ENCODE assay signal across 11 mouse cellular contexts in the genomic region with DNA sequence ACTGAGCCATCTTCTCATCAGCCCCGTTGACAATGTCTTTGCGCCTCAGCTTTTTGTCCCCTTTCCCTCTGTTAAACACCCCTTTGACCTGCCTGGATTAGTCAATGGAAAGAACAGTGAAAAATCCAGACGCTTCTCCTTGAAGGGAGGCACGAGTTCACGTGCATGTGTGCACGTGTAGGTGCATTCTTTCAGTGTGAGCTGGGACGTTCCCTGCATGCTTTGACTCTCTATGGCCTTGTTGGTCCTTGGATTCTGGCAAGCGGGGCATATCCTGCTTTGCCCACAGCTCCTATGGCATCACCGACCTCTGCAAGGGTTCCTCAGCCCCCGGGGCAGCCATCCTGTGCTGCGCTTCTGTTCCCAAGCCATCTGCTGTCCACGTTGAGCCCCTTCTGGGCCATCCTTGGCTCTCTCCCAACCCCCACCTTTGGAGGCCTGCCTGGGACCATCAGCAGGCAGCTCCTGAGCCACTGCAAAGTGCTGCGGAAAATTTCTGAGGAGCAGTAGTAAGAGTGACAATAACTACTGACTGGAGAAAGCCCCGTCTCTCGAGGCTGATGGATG. TPM values are rescaled to one million over a fixed set of nuclear protein-coding genes. Genes with fewer than 3 reads are reported as not detected.
DNase-seq lines count a peak whose midpoint lies in the region; ATAC-seq and TF ChIP-seq lines count a peak whose summit lies in the region.
"Had no signal": no experiment of that assay in that cellular context is flagged by ENCODE, and none has a peak within 500 bp of the region (broad histone marks: within the 10 kb centered on the region; RNA-seq: fewer than 3 reads in every experiment).

No protein-coding gene starts in this region.

- no peak for ATAC-seq in lung, embryonic 16.5 days (ENCODE audit: low read depth)
- no peak for ATAC-seq in embryonic facial prominence, embryonic 12.5 days (ENCODE audit: insufficient number of reproducible peaks, insufficient read depth, low FRiP score, low TSS enrichment)
- no peak for ATAC-seq in stomach, embryonic 14.5 days (ENCODE audit: insufficient number of reproducible peaks, insufficient read depth, low FRiP score, low read depth)
- ATAC-seq in liver, postnatal 0 days = no peak

- peaks cover 2% of the 10 kb centered on the region; the same call in 1 of the 2 replicates for H3K36me3 ChIP-seq in heart, adult 2 months (ENCODE audit: control insufficient read depth, insufficient read depth, low read length)
- H3K36me3 ChIP-seq in lung, embryonic 16.5 days (ENCODE audit: control insufficient read depth, insufficient read depth, low read length) = no peaks in the 10 kb centered on the region
- H3K36me3 ChIP-seq in embryonic facial prominence, embryonic 12.5 days = 0 out of 2 replicates have a peak, but pooled peaks cover 3% of the 10 kb centered on the region
- peaks cover under 1% of the 10 kb centered on the region; the same call in 1 of the 2 replicates for H3K36me3 ChIP-seq in stomach, embryonic 14.5 days (ENCODE audit: control insufficient read depth, insufficient read depth, low read length)
- no peaks in the 10 kb centered on the region for H3K36me3 ChIP-seq in liver, postnatal 0 days (replicated peaks; ENCODE audit: insufficient read depth, low read length)
- H3K36me3 ChIP-seq: liver, embryonic 15.5 days had no signal

- WGBS in heart, adult 2 months = 43% methylated on average over 15 of the region's 15 CpGs
- WGBS in lung, embryonic 16.5 days = 63% methylated on average over 15 of the region's 15 CpGs
- WGBS in embryonic facial prominence, embryonic 12.5 days = 69% methylated on average over 15 of the region's 15 CpGs
- 57% methylated on average over 15 of the region's 15 CpGs for WGBS in stomach, embryonic 14.5 days
- 75% methylated on average over 15 of the region's 15 CpGs for WGBS in liver, postnatal 0 days (ENCODE audit: insufficient replicate concordance)

- intact Hi-C loops in heart, adult 2 months (cut with DNase I) = no loop called here

- TF ChIP-seq EP300 in heart, adult 2 months (IDR thresholded peaks at IDR 0.05; ENCODE audit: insufficient read depth, low read depth, low read length) = peak; percentile 83
- no peak for TF ChIP-seq EP300 in liver, postnatal 0 days (IDR thresholded peaks at IDR 0.05; ENCODE audit: low read depth)

- H3K4me2 ChIP-seq in lung, embryonic 16.5 days (ENCODE audit: low read depth, low read length) = no peak overlapping the region
- H3K4me2 ChIP-seq in embryonic facial prominence, embryonic 12.5 days (replicated peaks) = no peak overlapping the region
- H3K4me2 ChIP-seq in stomach, embryonic 14.5 days (replicated peaks; ENCODE audit: low read depth, low read length) = no peak overlapping the region
- no peak overlapping the region for H3K4me2 ChIP-seq in liver, postnatal 0 days (ENCODE audit: low read depth, low read length)
- H3K4me2 ChIP-seq: liver, embryonic 15.5 days had no signal

- H3K4me1 ChIP-seq in heart, adult 2 months (ENCODE audit: control insufficient read depth, insufficient read depth, low read length) = peaks cover 10% of the 10 kb centered on the region
- H3K4me1 ChIP-seq in lung, embryonic 16.5 days (replicated peaks; ENCODE audit: control insufficient read depth, insufficient read depth, low read length) = peaks cover 28% of the 10 kb centered on the region
- peaks cover 33% of the 10 kb centered on the region for H3K4me1 ChIP-seq in embryonic facial prominence, embryonic 12.5 days
- H3K4me1 ChIP-seq in stomach, embryonic 14.5 days (ENCODE audit: control insufficient read depth, insufficient read depth, low read length) = peaks cover 29% of the 10 kb centered on the region
- no peaks in the 10 kb centered on the region for H3K4me1 ChIP-seq in liver, postnatal 0 days (ENCODE audit: insufficient read depth)
- H3K4me1 ChIP-seq: liver, embryonic 15.5 days had no signal

- H3K9me3 ChIP-seq in lung, embryonic 16.5 days (ENCODE audit: control insufficient read depth, low read length) = no peaks in the 10 kb centered on the region
- H3K9me3 ChIP-seq in embryonic facial prominence, embryonic 12.5 days = no peaks in the 10 kb centered on the region
- no peaks in the 10 kb centered on the region for H3K9me3 ChIP-seq in stomach, embryonic 14.5 days (ENCODE audit: control insufficient read depth, low read depth, low read length)
- no peaks in the 10 kb centered on the region for H3K9me3 ChIP-seq in liver, postnatal 0 days (ENCODE audit: low read length)
- H3K9me3 ChIP-seq: liver, embryonic 15.5 days had no signal

- TF ChIP-seq CTCF in heart, adult 2 months (IDR thresholded peaks at IDR 0.05) = no peak
- TF ChIP-seq CTCF in liver, postnatal 0 days (IDR thresholded peaks at IDR 0.05; ENCODE audit: low read depth) = no peak

- no peaks in the 10 kb centered on the region for H3K79me2 ChIP-seq in heart, adult 2 months (replicated peaks; ENCODE audit: control insufficient read depth, insufficient read depth, low read length)

- no peak for TF ChIP-seq POLR2A in heart, adult 2 months (IDR thresholded peaks at IDR 0.05; ENCODE audit: insufficient read depth, low read depth, low read length)

- H3K4me3 ChIP-seq in heart, adult 2 months = no peak overlapping the region
- no peak overlapping the region for H3K4me3 ChIP-seq in lung, embryonic 16.5 days (ENCODE audit: low read length)
- H3K4me3 ChIP-seq in embryonic facial prominence, embryonic 12.5 days = no peak overlapping the region
- H3K4me3 ChIP-seq in stomach, embryonic 14.5 days (ENCODE audit: low read depth, low read length) = no peak overlapping the region
- no peak overlapping the region for H3K4me3 ChIP-seq in liver, postnatal 0 days (ENCODE audit: low read depth, low read length)
- H3K4me3 ChIP-seq: liver, embryonic 15.5 days had no signal

- 0 out of 2 replicates have a peak overlapping the region, but pooled peaks have one; percentile 7 for H3K9ac ChIP-seq in heart, adult 2 months (ENCODE audit: low read depth, low read length)
- H3K9ac ChIP-seq in lung, embryonic 16.5 days (ENCODE audit: low read length) = 0 out of 2 replicates have a peak overlapping the region, but pooled peaks have one; percentile 35
- no peak overlapping the region for H3K9ac ChIP-seq in embryonic facial prominence, embryonic 12.5 days
- no peak overlapping the region for H3K9ac ChIP-seq in stomach, embryonic 14.5 days (replicated peaks; ENCODE audit: low read depth, low read length)
- no peak overlapping the region for H3K9ac ChIP-seq in liver, postnatal 0 days (replicated peaks)
- H3K9ac ChIP-seq: liver, embryonic 15.5 days had no signal

- DNase-seq in heart, adult 2 months = peak in 1 of 2 experiments; percentile 52
- DNase-seq in heart, adult 8-10 months (ENCODE audit: low spot score) = no peak
- no peak for DNase-seq in lung, postnatal 14 days
- DNase-seq in MN1 (ENCODE audit: low spot score) = no peak
- DNase-seq in liver, postnatal 0 days = no peak
- DNase-seq: adrenal gland, postnatal 25 days; thymus, postnatal 14 days had no signal

- H3K27me3 ChIP-seq in heart, adult 2 months (ENCODE audit: control insufficient read depth, insufficient read depth, low read length) = no peaks in the 10 kb centered on the region
- H3K27me3 ChIP-seq in lung, embryonic 16.5 days (ENCODE audit: control insufficient read depth, insufficient read depth, low read depth, low read length) = peaks cover 2% of the 10 kb centered on the region; the same call in 1 of the 2 replicates
- peaks cover 15% of the 10 kb centered on the region for H3K27me3 ChIP-seq in embryonic facial prominence, embryonic 12.5 days
- no peaks in the 10 kb centered on the region for H3K27me3 ChIP-seq in stomach, embryonic 14.5 days (ENCODE audit: control insufficient read depth, insufficient read depth, low read length)
- no peaks in the 10 kb centered on the region; the same call in 1 of the 2 replicates for H3K27me3 ChIP-seq in liver, postnatal 0 days (ENCODE audit: insufficient read depth, low read length)

- H3K27ac ChIP-seq in heart, adult 2 months = peak overlapping the region; percentile 89
- H3K27ac ChIP-seq in lung, embryonic 16.5 days (ENCODE audit: low read length) = no peak overlapping the region
- peak overlapping the region; percentile 74; the same call in 1 of the 2 replicates for H3K27ac ChIP-seq in embryonic facial prominence, embryonic 12.5 days
- H3K27ac ChIP-seq in stomach, embryonic 14.5 days (ENCODE audit: low read length) = peak overlapping the region; percentile 87; the same call in 1 of the 2 replicates
- no peak overlapping the region for H3K27ac ChIP-seq in liver, postnatal 0 days (ENCODE audit: low read depth)
- H3K27ac ChIP-seq: liver, embryonic 15.5 days had no signal

RNA-seq across cellular contexts. Expression of a gene that starts 32.2 kb away (rescaled TPM):
- 100 to 1,000 TPM; 303 to 314 TPM for total RNA-seq in heart, adult 2 months (2021)
- polyA plus RNA-seq in heart, adult 2 months (2012; rRNA removed) = 121 and 142 TPM in 2 replicates
- 100 to 1,000 TPM; 301 to 345 (median 322) TPM for total RNA-seq in heart, adult 8-10 months (2022)
- polyA plus RNA-seq in lung, embryonic 16.5 days (2015; fragmentation: Nextera tagmentation; extraction: Ambion mirVana) = 50.6 and 55.5 TPM in 2 replicates
- polyA plus RNA-seq in embryonic facial prominence, embryonic 12.5 days (2016; fragmentation: Nextera tagmentation; extraction: Ambion mirVana) = 63.2 and 65.3 TPM in 2 replicates
- polyA plus RNA-seq in stomach, embryonic 14.5 days (2014; fragmentation: Nextera tagmentation; extraction: Ambion mirVana) = 58.6 and 59.2 TPM in 2 replicates
- polyA plus RNA-seq in liver, postnatal 0 days (2015; fragmentation: Nextera tagmentation; extraction: Ambion mirVana) = 28.7 and 29.3 TPM in 2 replicates

Comparison
In these comparisons a context has a peak if more than half of its experiments do, and no peak if none do; other contexts are left out.
1. H3K27ac ChIP-seq: peak in heart, adult 2 months (single experiment), embryonic facial prominence, embryonic 12.5 days (single experiment) and stomach, embryonic 14.5 days (single experiment); none in lung, embryonic 16.5 days (single experiment) and liver, postnatal 0 days (single experiment).
2. H3K9ac ChIP-seq: peak in heart, adult 2 months (single experiment) and lung, embryonic 16.5 days (single experiment); none in embryonic facial prominence, embryonic 12.5 days (single experiment), stomach, embryonic 14.5 days (single experiment) and liver, postnatal 0 days (single experiment).